Mouse (Mus musculus) hindbrain, embryonic 14.5 days (tissue): ENCODE measurements around the gene Tnfrsf14. TPM values are rescaled to one million over a fixed set of nuclear protein-coding genes. Genes with fewer than 3 reads are reported as not detected.

Experiments
- ATAC-seq: fragments of 200-750 bp; cut with Nextera tagmentation; 2 replicates; pipeline ENCODE4 v1.8.0; 2017; ENCODE audit warnings: moderate number of reproducible peaks, mild to moderate bottlenecking, moderate TSS enrichment, moderate library complexity; ENCODE audit not compliant: low FRiP score
- DNase-seq: peaks from one replicate; pipeline ENCODE4 v3.0.0-alpha.2; 2015; ENCODE audit warnings: low spot score
- H3K27ac ChIP-seq: fragments of 300-500 bp; sonication (generic); 2 replicates; pipeline ENCODE4 v1.5.1; 2014; ENCODE audit warnings: mild to moderate bottlenecking, moderate library complexity
- H3K27me3 ChIP-seq: fragments of 300-500 bp; sonication (generic); 2 replicates; pipeline ENCODE4 v1.6.1; 2014; ENCODE audit warnings: mild to moderate bottlenecking, low read length, mixed read lengths; ENCODE audit not compliant: control insufficient read depth, insufficient read depth
- H3K36me3 ChIP-seq: fragments of 300-500 bp; sonication (generic); replicated peaks from 2 replicates; pipeline ENCODE4 v1.6.1; 2014; ENCODE audit not compliant: control insufficient read depth, insufficient read depth
- H3K4me1 ChIP-seq: fragments of 300-500 bp; sonication (generic); replicated peaks from 2 replicates; pipeline ENCODE4 v1.6.1; 2014; ENCODE audit warnings: antibody characterized with exemption, low read length, mixed read lengths; ENCODE audit not compliant: control insufficient read depth, insufficient read depth
- H3K4me2 ChIP-seq: fragments of 300-500 bp; sonication (generic); replicated peaks from 2 replicates; pipeline ENCODE4 v1.6.1; 2014; ENCODE audit warnings: mild to moderate bottlenecking, moderate library complexity
- H3K4me3 ChIP-seq: fragments of 300-500 bp; sonication (generic); replicated peaks from 2 replicates; pipeline ENCODE4 v1.5.1; 2014; ENCODE audit warnings: mild to moderate bottlenecking, low read length
- H3K9ac ChIP-seq: fragments of 300-500 bp; sonication (generic); 2 replicates; pipeline ENCODE4 v1.6.1; 2014
- H3K9me3 ChIP-seq: fragments of 300-500 bp; sonication (generic); 2 replicates; pipeline ENCODE4 v1.6.1; 2016; ENCODE audit warnings: low read length; ENCODE audit not compliant: control insufficient read depth
- WGBS: fragments of 180-500 bp; shearing (Covaris S2); extraction: QIAGEN DNeasy Blood & Tissue Kit; methylation state at CpG from one replicate; pipeline ENCODE4 v1.1.7; 2014; 5-methylcytosine and 5-hydroxymethylcytosine counted together
- polyA plus RNA-seq: library from polyadenylated mRNA; unstranded; fragments of >200 nt; fragmentation: Nextera tagmentation; extraction: Ambion mirVana; gene quantifications from 2 replicates; pipeline ENCODE4 v1.2.1, GENCODE M21; 2014

Tnfrsf14 gene
- polyA plus RNA-seq, 1 experiment from 2014 or later, result 0.40 TPM

DNA sequence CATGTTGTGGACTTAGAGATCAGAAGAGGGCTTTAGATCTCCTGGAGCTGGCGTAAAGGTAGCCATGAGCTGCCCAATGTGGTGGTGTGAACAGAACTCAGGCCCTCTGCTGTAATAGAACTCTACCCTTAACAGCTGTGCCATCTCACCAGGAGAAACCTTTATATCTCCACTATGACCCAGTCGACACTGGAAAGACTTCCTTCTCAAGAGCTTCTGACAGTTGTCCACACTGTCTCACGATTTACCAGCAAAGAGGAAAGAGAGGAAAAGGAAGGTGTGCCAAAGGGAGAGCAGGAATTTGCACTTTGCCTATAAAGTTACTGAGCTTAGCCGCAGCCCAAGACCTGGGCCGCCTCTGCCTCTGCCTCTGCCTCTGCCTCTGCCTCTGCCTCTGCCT is 13.5 kb upstream of the Tnfrsf14 start:
- DNase-seq, result no peak
- no peak overlapping the region for H3K9ac ChIP-seq
- H3K27ac ChIP-seq, result no peak overlapping the region
- 96% methylated on average over 5 of the region's 5 CpGs for WGBS
- no peak for ATAC-seq
- no peaks in the 10 kb centered on the region for H3K27me3 ChIP-seq
- H3K4me2 ChIP-seq, result no peak overlapping the region
- no peaks in the 10 kb centered on the region for H3K36me3 ChIP-seq
- no peaks in the 10 kb centered on the region for H3K9me3 ChIP-seq
- H3K4me1 ChIP-seq, result peaks cover 14% of the 10 kb centered on the region; the same call in 1 of the 2 replicates
- no peak overlapping the region for H3K4me3 ChIP-seq

DNA sequence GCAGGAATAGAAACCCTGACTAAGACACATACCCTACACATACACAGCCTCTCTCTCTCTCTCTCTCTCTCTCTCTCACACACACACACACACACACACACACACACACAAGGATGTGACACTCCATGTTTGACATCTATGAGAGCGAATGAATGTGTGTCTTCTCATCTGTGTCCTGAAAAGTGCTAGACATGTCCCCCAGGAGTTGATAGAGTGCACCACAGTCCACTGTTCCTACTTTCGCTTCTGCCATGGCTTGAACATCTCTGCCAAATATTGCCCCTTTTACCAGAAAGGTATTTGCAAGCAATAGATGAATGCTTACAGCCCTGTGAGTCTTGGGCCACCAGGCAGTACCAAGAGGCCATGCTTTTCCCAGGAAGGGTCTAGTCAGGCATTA is 11.8 kb upstream of the Tnfrsf14 start:
- 90% methylated on average over 2 of the region's 2 CpGs for WGBS
- no peak for DNase-seq
- Histone ChIP-seq H3K27me3 (no peaks in the 10 kb centered on the region), H3K4me3 (no peak overlapping the region), H3K4me2 (no peak overlapping the region), H3K27ac (no peak overlapping the region), H3K9me3 (no peaks in the 10 kb centered on the region), H3K9ac (no peak overlapping the region), H3K36me3 (no peaks in the 10 kb centered on the region), H3K4me1 (no peaks in the 10 kb centered on the region)
- no peak for ATAC-seq

DNA sequence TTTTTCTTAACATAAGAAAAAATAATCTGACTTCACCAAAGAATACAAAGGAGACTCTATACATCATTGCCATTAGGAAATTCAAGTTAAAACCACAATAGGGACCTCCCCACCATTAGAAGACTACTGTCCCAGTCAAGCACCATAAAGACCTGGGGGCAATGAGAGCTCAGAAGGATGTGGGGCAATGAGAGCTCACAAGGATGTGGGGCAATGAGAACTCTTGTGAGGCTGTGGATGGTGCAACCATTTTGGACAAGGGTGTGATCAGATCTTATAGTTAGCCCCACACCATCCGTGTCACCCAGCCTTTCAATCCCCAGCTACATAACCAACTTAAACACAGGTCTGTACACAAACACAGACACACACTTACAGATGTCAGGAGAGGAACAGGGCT is 9.4 kb upstream of the Tnfrsf14 start:
- Histone ChIP-seq H3K4me2 (no peak overlapping the region), H3K4me3 (no peak overlapping the region), H3K36me3 (no peaks in the 10 kb centered on the region), H3K4me1 (no peaks in the 10 kb centered on the region), H3K9me3 (no peaks in the 10 kb centered on the region), H3K27ac (no peak overlapping the region), H3K9ac (no peak overlapping the region), H3K27me3 (no peaks in the 10 kb centered on the region)
- WGBS, result 78% methylated on average over 1 of the region's 1 CpGs
- ATAC-seq (no peak), DNase-seq (no peak)

DNA sequence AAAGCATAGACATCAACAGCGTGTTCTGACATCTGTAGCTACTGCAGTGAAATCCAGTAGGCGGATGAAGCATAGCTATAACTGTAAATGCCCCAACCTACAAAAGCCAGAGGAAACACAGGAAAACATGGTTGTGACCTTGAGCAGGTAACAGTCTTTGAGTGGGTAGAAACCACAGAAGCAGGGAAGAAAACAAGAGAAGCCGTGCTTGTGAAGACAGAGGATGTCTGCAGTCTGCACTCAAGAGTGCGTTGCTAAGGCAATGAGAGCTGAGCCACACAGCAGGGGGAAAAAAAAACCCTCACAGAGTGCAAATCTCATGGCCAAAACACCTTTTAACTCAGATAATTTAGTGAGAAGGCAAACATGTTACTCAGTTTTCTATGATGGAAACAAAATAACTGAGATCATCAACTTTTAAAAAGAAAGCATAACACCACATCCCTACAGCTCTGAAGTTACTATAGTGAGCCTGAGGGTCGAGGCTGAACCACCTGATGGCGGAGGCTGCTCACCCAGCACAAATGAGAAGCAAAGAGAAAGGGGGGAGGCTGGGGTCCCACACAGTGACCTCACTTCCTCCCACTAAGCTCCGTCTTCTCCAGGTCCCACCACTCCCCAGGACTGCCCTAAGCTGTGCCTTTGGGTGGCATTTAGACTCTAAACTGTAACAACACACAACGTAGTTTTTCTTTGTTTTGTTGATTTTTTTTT is 8.3 kb upstream of the Tnfrsf14 start:
- H3K27ac ChIP-seq, result no peak overlapping the region
- WGBS, result 57% methylated on average over 8 of the region's 8 CpGs

DNA sequence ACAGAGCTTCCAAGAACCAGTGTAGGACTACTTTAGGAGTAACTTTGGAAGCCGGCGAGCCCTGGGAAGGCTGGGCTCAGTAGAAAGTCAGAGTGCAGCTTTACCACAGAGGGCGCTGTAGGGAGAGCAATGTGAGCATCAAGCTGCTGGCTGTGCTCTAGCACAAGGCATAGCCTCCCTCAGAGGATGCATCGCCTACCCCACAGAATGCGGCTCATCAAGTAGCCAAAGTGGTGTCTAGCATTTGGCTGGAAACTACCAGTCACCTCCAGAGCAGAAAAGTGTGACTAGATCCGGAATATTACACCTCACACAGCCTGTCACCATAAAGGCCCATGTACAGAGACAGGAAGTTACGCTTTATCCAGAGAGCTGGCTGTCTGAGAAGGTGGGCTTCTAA is 7.4 kb upstream of the Tnfrsf14 start:
- DNase-seq (no peak), ATAC-seq (no peak)
- H3K4me2 ChIP-seq, result no peak overlapping the region
- no peaks in the 10 kb centered on the region for H3K36me3 ChIP-seq
- H3K9me3 ChIP-seq, result no peaks in the 10 kb centered on the region
- no peaks in the 10 kb centered on the region for H3K27me3 ChIP-seq
- 76% methylated on average over 7 of the region's 7 CpGs for WGBS
- H3K27ac ChIP-seq, result no peak overlapping the region
- H3K4me3 ChIP-seq, result no peak overlapping the region
- H3K9ac ChIP-seq, result no peak overlapping the region
- no peaks in the 10 kb centered on the region for H3K4me1 ChIP-seq

More for the DNA sequence above, 8.3 kb upstream of the Tnfrsf14 start:
- Histone ChIP-seq H3K9ac (no peak overlapping the region), H3K9me3 (no peaks in the 10 kb centered on the region), H3K4me2 (no peak overlapping the region), H3K4me1 (no peaks in the 10 kb centered on the region), H3K27me3 (no peaks in the 10 kb centered on the region), H3K4me3 (no peak overlapping the region), H3K36me3 (no peaks in the 10 kb centered on the region)
- DNase-seq (no peak), ATAC-seq (no peak)

DNA sequence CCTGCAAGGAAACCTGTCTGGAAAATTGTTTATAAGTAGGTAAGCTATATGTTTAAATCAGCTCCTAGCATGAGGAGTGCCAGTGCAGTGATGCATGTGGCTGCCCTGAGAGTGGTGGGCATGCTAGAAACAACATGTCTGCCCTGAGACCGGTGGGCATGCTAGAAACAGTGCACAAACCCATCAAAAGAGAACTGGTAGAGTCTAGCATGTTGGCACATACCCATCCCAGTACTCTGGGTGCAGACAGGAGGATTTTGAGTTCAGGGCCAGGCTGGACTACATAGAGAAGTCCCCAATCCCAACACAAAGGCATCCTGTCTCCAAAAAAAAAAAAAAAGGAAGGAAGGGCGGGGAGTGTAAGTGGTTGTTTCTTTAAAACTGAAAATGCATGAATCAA is 6.4 kb upstream of the Tnfrsf14 start:
- H3K4me2 ChIP-seq, result no peak overlapping the region
- ATAC-seq, result no peak
- H3K9ac ChIP-seq, result no peak overlapping the region
- DNase-seq, result no peak
- H3K27ac ChIP-seq, result no peak overlapping the region
- no peaks in the 10 kb centered on the region for H3K4me1 ChIP-seq
- H3K36me3 ChIP-seq, result no peaks in the 10 kb centered on the region
- no peak overlapping the region for H3K4me3 ChIP-seq
- no peaks in the 10 kb centered on the region for H3K27me3 ChIP-seq
- 96% methylated on average over 2 of the region's 2 CpGs for WGBS
- no peaks in the 10 kb centered on the region for H3K9me3 ChIP-seq

DNA sequence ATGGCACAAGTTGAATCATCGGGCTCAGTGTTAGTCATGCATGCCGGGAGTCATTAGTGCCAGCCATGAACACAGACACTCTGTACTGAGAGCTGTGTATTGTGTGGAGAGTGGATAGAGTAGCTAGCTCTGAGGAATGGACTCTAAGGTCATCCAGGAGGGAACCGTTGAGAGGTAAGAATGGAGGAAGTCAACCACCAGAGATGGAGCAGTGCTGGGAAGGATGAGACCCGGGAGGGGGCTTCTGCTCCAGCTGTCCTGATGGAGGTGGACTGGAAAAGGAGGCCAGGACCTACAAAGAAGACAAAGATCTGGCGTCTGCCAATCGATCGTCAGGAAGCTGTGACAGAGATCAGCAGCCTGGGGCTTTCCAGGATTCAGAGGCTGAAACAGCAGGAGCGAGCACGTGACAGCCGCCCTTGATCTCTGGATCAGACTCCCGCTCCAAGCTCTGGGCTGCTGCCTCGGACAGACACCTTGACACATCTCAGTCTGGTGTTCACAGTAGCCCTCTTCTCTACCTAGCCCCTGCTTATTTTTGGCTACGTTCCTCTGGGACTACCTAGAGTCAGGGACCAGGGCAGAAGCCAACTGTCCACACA is 5.0 kb upstream of the Tnfrsf14 start:
- Histone ChIP-seq H3K4me2 (no peak overlapping the region), H3K4me3 (no peak overlapping the region), H3K4me1 (no peaks in the 10 kb centered on the region), H3K27ac (no peak overlapping the region), H3K9me3 (no peaks in the 10 kb centered on the region), H3K27me3 (no peaks in the 10 kb centered on the region), H3K9ac (no peak overlapping the region), H3K36me3 (no peaks in the 10 kb centered on the region)
- DNase-seq (no peak), ATAC-seq (no peak)
- 64% methylated on average over 13 of the region's 13 CpGs for WGBS

DNA sequence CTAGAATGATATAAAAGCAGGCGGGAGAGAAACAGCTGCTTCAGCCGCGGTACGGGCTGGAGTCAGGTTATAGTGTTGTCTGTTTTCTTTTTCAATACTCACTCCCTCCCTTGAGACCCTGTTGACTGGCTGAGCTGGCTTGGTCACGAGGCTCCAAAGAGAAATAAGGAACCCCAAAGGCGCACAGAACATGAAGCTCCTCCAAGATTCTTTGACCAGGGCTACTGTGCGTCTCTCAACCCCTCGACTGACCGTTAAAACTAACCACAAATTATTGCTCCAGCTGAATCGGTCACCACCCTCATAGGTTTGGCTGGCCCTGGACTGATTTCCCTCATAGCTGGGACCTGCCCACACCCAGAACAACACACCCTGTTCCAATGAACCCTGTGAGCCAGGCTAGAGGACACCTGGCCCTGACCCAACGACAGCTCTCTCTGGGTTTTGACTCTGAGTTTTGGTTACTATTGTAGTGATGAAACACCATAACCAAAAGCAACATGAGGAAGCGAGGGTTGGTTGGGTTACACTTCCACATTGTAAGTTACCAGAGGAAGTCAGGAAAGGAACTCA is 811 bp upstream of the Tnfrsf14 start:
- no peaks in the 10 kb centered on the region for H3K4me1 ChIP-seq
- no peak overlapping the region for H3K9ac ChIP-seq
- H3K27ac ChIP-seq, result no peak overlapping the region
- no peaks in the 10 kb centered on the region for H3K36me3 ChIP-seq
- H3K9me3 ChIP-seq, result no peaks in the 10 kb centered on the region
- DNase-seq (no peak), ATAC-seq (no peak)
- H3K4me2 ChIP-seq, result no peak overlapping the region
- 79% methylated on average over 12 of the region's 12 CpGs for WGBS
- no peak overlapping the region for H3K4me3 ChIP-seq
- H3K27me3 ChIP-seq, result no peaks in the 10 kb centered on the region

DNA sequence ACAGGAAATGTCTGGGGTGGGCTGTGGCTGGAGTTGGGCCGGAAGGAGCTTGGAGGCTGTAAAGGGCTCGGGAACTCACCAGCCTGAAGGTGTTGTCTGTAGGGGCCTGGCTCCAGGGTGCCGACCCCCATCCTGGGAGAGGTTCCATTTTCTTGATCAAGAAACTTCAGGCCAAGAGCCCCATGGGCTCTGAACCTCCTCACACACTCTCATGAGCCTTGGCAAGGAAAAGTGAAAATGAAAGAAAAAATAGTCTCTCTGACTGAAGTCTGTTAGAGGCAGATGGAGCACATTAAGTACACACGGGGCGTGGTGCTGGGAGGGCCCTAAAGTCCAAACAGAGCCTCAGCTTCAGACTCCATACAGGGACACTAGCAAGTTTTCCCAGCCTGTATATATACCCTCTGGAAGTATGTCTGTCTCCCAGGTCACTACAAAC is 445 bp downstream of the Tnfrsf14 start:
- H3K4me3 ChIP-seq, result no peak overlapping the region
- no peak overlapping the region for H3K27ac ChIP-seq
- 68% methylated on average over 5 of the region's 5 CpGs for WGBS
- H3K27me3 ChIP-seq, result no peaks in the 10 kb centered on the region
- H3K36me3 ChIP-seq, result no peaks in the 10 kb centered on the region
- ATAC-seq, result no peak
- no peaks in the 10 kb centered on the region for H3K9me3 ChIP-seq
- no peak overlapping the region for H3K4me2 ChIP-seq
- DNase-seq, result no peak
- no peaks in the 10 kb centered on the region for H3K4me1 ChIP-seq
- no peak overlapping the region for H3K9ac ChIP-seq
